Mouse (Mus musculus): ENCODE measurements at regions not wholly inside any gene's neighbourhood (a gene's known extent, or its start where the extent isn't known, plus 50 kb on each side); places are given as distances from the start of the nearest gene placed in this dataset.

DNA sequence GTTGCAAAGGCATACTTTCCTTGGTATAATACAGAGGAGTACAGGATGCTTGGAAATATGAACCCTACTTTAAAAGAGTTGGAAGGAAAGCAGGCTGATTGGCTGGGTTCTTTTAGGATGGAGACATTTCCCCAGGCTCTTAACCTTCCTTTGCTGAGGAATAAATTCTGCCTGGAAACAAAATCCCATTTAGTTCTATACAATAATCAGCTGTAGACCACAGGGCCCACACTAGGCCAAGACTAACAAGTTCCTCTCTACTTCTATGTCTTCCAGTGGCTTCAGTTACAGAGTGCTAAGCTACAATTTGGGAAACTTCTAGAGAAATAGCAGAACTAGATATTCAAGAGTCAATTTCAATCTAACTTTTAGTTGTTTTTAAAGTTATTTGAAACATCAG, 384.6 kb upstream of the Xrcc4 start:
- no peaks in the 10 kb centered on the region for H3K9me3 ChIP-seq (replicated peaks; ENCODE audit: control insufficient read depth, low read length)
- H3K27ac ChIP-seq (ENCODE audit: low read length), result no peak overlapping the region
- H3K4me3 ChIP-seq (replicated peaks; ENCODE audit: low read length), result no peak overlapping the region
- no peak overlapping the region for H3K9ac ChIP-seq (ENCODE audit: low read length)
- ATAC-seq (ENCODE audit: insufficient read depth, low FRiP score), result no peak
- H3K27me3 ChIP-seq (ENCODE audit: control insufficient read depth, insufficient read depth, low read length), result no peaks in the 10 kb centered on the region
- H3K4me2 ChIP-seq (ENCODE audit: low read depth, low read length), result no peak overlapping the region
- no peaks in the 10 kb centered on the region for H3K36me3 ChIP-seq (ENCODE audit: control insufficient read depth, insufficient read depth, low read length)
- no peaks in the 10 kb centered on the region for H3K4me1 ChIP-seq (ENCODE audit: control insufficient read depth, insufficient read depth, low read length)

DNA sequence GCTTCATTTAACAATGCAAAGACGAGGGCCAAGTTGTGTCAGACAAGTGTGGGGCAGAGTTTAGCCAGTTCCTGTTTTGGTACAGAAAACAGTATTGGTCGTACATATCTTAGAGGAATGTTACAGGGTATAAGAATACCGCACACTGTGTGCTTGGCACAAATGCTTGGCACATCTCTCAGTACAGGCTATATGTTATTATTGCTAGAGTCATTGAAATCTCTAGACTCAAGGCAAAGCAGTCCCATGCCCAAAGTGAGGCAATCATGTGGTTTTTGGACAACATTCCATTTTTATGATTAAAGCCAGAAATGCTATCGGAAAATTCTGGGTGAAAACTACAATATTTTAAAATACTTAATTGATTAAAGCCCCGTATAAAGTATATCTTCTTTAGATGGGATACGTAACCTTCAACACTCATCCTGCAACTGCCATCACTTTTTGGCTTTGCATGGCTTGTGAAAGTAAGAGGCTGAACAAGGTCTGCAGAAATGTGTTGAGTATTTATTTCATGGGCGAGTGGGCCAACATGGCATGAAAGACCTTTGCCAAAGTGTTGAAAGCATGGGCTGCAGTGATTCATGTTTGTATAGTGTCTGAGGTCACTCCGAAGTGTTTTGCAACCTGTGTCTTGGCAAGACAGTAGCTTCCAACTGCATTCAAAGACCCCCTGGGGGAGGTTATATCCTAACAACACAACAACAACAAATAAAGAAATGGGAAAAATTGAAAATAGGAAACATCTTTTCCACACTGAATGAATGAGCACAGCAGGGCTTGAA, 383.8 kb upstream of the Xrcc4 start:
- H3K9me3 ChIP-seq (replicated peaks; ENCODE audit: control insufficient read depth, low read length), result no peaks in the 10 kb centered on the region
- H3K4me3 ChIP-seq (replicated peaks; ENCODE audit: low read length), result no peak overlapping the region
- H3K9ac ChIP-seq (ENCODE audit: low read length), result no peak overlapping the region
- H3K36me3 ChIP-seq (ENCODE audit: control insufficient read depth, insufficient read depth, low read length), result no peaks in the 10 kb centered on the region
- H3K4me2 ChIP-seq (ENCODE audit: low read depth, low read length), result no peak overlapping the region
- no peak overlapping the region for H3K27ac ChIP-seq (ENCODE audit: low read length)
- no peaks in the 10 kb centered on the region for H3K4me1 ChIP-seq (ENCODE audit: control insufficient read depth, insufficient read depth, low read length)
- WGBS, result 87% methylated on average over 8 of the region's 8 CpGs
- no peaks in the 10 kb centered on the region for H3K27me3 ChIP-seq (ENCODE audit: control insufficient read depth, insufficient read depth, low read length)
- ATAC-seq (ENCODE audit: insufficient read depth, low FRiP score), result no peak

DNA sequence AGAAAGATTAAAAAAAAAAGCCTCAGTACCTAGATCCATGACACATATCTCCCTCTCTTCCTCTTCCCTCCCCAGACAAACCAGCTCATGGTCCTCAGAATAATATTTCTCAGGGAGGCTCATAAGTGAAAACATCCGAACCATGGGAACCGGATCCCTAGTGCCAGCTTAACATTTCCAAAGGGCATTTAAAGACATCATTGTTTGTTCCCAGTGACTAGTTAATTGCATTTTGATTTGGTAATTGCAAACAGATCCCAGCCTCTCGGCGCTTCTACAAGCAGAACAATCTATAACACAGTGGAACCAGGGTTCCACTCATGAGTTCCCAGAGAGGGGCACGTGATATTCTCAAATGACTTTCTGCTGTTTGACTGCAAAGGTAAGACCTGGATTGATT, 376.7 kb upstream of the Xrcc4 start:
- no peaks in the 10 kb centered on the region for H3K27me3 ChIP-seq (ENCODE audit: control insufficient read depth, insufficient read depth, low read length)
- H3K4me3 ChIP-seq (replicated peaks; ENCODE audit: low read length), result no peak overlapping the region
- H3K4me2 ChIP-seq (ENCODE audit: low read depth, low read length), result no peak overlapping the region
- no peak overlapping the region for H3K9ac ChIP-seq (ENCODE audit: low read length)
- H3K36me3 ChIP-seq (ENCODE audit: control insufficient read depth, insufficient read depth, low read length), result no peaks in the 10 kb centered on the region
- no peak overlapping the region for H3K27ac ChIP-seq (ENCODE audit: low read length)
- WGBS, result 70% methylated on average over 5 of the region's 5 CpGs
- no peaks in the 10 kb centered on the region for H3K4me1 ChIP-seq (ENCODE audit: control insufficient read depth, insufficient read depth, low read length)
- ATAC-seq (ENCODE audit: insufficient read depth, low FRiP score), result no peak
- H3K9me3 ChIP-seq (replicated peaks; ENCODE audit: control insufficient read depth, low read length), result no peaks in the 10 kb centered on the region

DNA sequence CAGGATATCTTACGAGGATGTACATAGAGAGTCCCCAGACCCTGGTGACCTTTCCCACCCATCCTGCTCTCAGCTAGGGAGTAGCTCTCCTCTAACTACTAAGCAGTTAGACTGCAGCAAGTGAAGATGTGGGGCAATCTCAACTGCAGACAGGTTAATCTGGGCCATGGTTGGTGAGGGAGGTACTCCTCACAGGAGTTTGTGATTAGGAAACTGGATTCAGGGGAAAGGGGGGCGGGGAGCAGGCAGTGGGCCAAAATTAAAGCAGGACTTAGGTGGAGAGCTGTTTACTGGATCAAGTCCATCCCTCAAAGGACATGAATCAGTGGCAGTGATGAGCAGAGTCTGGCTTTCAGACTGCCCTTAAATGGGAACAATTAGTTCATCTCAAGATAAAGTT, 374.6 kb upstream of the Xrcc4 start:
- Histone ChIP-seq H3K4me2 (ENCODE audit: low read depth, low read length) (no peak overlapping the region), H3K4me1 (ENCODE audit: control insufficient read depth, insufficient read depth, low read length) (no peaks in the 10 kb centered on the region), H3K27me3 (ENCODE audit: control insufficient read depth, insufficient read depth, low read length) (no peaks in the 10 kb centered on the region), H3K4me3 (replicated peaks; ENCODE audit: low read length) (no peak overlapping the region), H3K9ac (ENCODE audit: low read length) (no peak overlapping the region), H3K27ac (ENCODE audit: low read length) (no peak overlapping the region), H3K36me3 (ENCODE audit: control insufficient read depth, insufficient read depth, low read length) (no peaks in the 10 kb centered on the region), H3K9me3 (replicated peaks; ENCODE audit: control insufficient read depth, low read length) (no peaks in the 10 kb centered on the region)
- ATAC-seq (ENCODE audit: insufficient read depth, low FRiP score), result no peak
- WGBS, result 71% methylated on average over 2 of the region's 2 CpGs

DNA sequence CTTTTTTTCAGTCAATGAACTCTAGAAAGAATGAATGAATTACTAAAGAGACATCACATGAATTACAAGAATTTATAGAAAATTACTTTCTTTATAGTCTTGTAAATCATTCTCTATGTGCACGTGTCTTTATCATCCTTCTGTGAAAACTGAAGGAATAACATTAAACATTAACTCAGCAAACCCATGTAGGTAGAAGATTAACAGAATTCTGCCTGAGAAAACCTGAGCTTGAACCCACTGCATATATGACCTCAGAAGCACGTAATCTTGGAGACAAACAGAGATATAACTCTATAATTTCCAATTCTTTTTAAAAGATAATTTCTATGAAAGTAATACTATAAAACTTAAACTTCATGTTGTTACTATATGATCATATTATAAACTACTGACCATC, 374.0 kb upstream of the Xrcc4 start:
- Histone ChIP-seq H3K36me3 (ENCODE audit: control insufficient read depth, insufficient read depth, low read length) (no peaks in the 10 kb centered on the region), H3K4me1 (ENCODE audit: control insufficient read depth, insufficient read depth, low read length) (no peaks in the 10 kb centered on the region), H3K27me3 (ENCODE audit: control insufficient read depth, insufficient read depth, low read length) (no peaks in the 10 kb centered on the region), H3K9me3 (replicated peaks; ENCODE audit: control insufficient read depth, low read length) (no peaks in the 10 kb centered on the region), H3K27ac (ENCODE audit: low read length) (no peak overlapping the region), H3K9ac (ENCODE audit: low read length) (no peak overlapping the region), H3K4me2 (ENCODE audit: low read depth, low read length) (no peak overlapping the region), H3K4me3 (replicated peaks; ENCODE audit: low read length) (no peak overlapping the region)
- no peak for ATAC-seq (ENCODE audit: insufficient read depth, low FRiP score)
- 55% methylated on average over 2 of the region's 2 CpGs for WGBS

DNA sequence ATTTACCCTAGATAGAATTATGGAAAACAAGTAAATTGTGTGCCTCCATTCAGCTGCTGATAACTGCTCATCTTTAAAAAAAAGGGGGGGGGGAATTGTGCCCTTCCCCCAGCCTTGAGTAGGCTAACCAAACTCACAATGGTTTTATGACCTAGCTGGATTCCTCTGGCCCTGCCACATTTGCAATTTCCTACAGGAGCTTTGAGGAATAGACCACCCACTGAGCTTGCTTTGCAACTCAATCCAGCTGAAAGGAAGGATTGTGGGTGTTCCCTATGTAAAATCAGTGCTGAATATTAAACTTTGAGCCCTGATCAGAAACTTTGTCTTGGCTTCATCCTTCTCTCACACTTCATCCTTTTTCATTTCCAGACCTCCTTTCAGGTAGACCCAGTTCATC, 365.2 kb upstream of the Xrcc4 start:
- H3K27ac ChIP-seq (ENCODE audit: low read length), result no peak overlapping the region
- ATAC-seq (ENCODE audit: insufficient read depth, low FRiP score), result no peak
- H3K27me3 ChIP-seq (ENCODE audit: control insufficient read depth, insufficient read depth, low read length), result no peaks in the 10 kb centered on the region
- H3K4me1 ChIP-seq (ENCODE audit: control insufficient read depth, insufficient read depth, low read length), result no peaks in the 10 kb centered on the region
- H3K9ac ChIP-seq (ENCODE audit: low read length), result no peak overlapping the region
- H3K9me3 ChIP-seq (replicated peaks; ENCODE audit: control insufficient read depth, low read length), result 0 out of 2 replicates have a peak, but pooled peaks cover 3% of the 10 kb centered on the region
- no peaks in the 10 kb centered on the region for H3K36me3 ChIP-seq (ENCODE audit: control insufficient read depth, insufficient read depth, low read length)
- no peak overlapping the region for H3K4me2 ChIP-seq (ENCODE audit: low read depth, low read length)
- no peak overlapping the region for H3K4me3 ChIP-seq (replicated peaks; ENCODE audit: low read length)

DNA sequence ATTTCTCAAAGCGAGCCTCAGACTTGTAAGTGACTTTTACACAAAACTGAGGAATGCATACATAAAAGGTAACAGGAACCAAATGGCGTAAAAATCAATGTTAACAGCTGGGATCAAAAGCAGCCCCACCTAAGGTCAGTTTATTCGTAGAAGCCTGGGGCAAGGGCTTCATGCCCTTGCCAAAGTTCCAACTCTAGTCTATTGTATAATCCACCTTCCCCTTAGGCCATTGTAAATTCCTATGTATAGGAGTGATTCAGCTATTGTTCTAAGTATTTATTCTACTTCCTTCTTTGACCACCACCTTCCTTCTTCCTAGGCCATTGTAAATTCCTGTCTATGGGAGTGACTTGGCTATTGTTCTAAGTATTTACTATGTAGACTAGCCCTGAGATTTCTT, 337.5 kb upstream of the Xrcc4 start:
- Histone ChIP-seq H3K9me3 (replicated peaks; ENCODE audit: control insufficient read depth, low read length) (peaks cover 5% of the 10 kb centered on the region; the same call in 1 of the 2 replicates), H3K4me3 (replicated peaks; ENCODE audit: low read length) (no peak overlapping the region), H3K36me3 (ENCODE audit: control insufficient read depth, insufficient read depth, low read length) (no peaks in the 10 kb centered on the region), H3K4me2 (ENCODE audit: low read depth, low read length) (no peak overlapping the region), H3K27me3 (ENCODE audit: control insufficient read depth, insufficient read depth, low read length) (no peaks in the 10 kb centered on the region), H3K4me1 (ENCODE audit: control insufficient read depth, insufficient read depth, low read length) (no peaks in the 10 kb centered on the region), H3K27ac (ENCODE audit: low read length) (no peak overlapping the region), H3K9ac (ENCODE audit: low read length) (no peak overlapping the region)
- no peak for ATAC-seq (ENCODE audit: insufficient read depth, low FRiP score)
- 82% methylated on average over 3 of the region's 3 CpGs for WGBS

DNA sequence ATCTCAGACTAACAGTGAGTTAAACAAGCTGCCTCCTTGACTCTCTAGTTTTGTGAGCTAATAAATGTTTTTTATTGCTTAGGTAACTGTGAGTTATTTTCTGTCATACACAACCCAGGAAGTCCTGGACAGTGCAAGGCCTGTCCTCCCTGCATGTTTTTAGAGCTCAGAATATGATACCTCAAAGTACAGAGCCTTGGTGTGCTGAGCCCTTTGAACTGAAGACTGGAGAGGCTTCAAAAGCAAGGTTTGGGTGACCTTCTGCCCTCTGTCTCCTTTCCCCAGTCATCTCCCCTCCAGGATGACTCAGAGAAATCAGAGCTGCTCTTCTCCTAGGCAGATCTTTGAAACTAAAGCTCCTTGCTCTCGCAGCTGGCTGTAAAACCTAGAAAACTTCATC, 336.0 kb upstream of the Xrcc4 start:
- Histone ChIP-seq H3K27ac (ENCODE audit: low read length) (no peak overlapping the region), H3K4me3 (replicated peaks; ENCODE audit: low read length) (no peak overlapping the region), H3K9ac (ENCODE audit: low read length) (no peak overlapping the region), H3K9me3 (replicated peaks; ENCODE audit: control insufficient read depth, low read length) (peaks cover 5% of the 10 kb centered on the region; the same call in 1 of the 2 replicates), H3K4me2 (ENCODE audit: low read depth, low read length) (no peak overlapping the region), H3K4me1 (ENCODE audit: control insufficient read depth, insufficient read depth, low read length) (no peaks in the 10 kb centered on the region), H3K27me3 (ENCODE audit: control insufficient read depth, insufficient read depth, low read length) (no peaks in the 10 kb centered on the region), H3K36me3 (ENCODE audit: control insufficient read depth, insufficient read depth, low read length) (no peaks in the 10 kb centered on the region)
- ATAC-seq (ENCODE audit: insufficient read depth, low FRiP score), result no peak
- WGBS, result 71% methylated on average over 1 of the region's 1 CpGs

DNA sequence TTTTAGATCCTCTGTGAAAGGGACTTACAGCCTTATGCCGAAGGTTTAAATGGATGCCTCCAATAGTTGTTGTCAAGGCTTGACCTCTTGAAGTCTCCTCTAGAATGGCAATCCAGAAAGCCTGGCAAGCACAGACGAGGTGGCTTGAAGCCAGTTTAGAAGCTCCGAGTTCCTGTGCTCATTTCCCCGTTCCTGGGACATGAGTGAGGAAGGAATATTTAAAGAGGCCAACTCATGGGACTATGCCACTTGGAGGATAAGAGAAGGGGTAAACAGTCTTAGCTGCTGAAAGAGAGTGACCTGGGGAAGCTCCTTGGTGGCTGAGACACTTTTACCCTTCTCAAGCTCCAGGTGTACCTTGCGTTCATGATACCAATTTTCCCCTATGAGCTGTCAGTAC, 335.1 kb upstream of the Xrcc4 start:
- no peak overlapping the region for H3K4me2 ChIP-seq (ENCODE audit: low read depth, low read length)
- no peak overlapping the region for H3K27ac ChIP-seq (ENCODE audit: low read length)
- WGBS, result 73% methylated on average over 5 of the region's 5 CpGs
- H3K4me1 ChIP-seq (ENCODE audit: control insufficient read depth, insufficient read depth, low read length), result no peaks in the 10 kb centered on the region
- no peaks in the 10 kb centered on the region for H3K27me3 ChIP-seq (ENCODE audit: control insufficient read depth, insufficient read depth, low read length)
- ATAC-seq (ENCODE audit: insufficient read depth, low FRiP score), result no peak
- no peak overlapping the region for H3K4me3 ChIP-seq (replicated peaks; ENCODE audit: low read length)
- H3K9me3 ChIP-seq (replicated peaks; ENCODE audit: control insufficient read depth, low read length), result peaks cover 5% of the 10 kb centered on the region; the same call in 1 of the 2 replicates
- no peak overlapping the region for H3K9ac ChIP-seq (ENCODE audit: low read length)
- no peaks in the 10 kb centered on the region for H3K36me3 ChIP-seq (ENCODE audit: control insufficient read depth, insufficient read depth, low read length)
